Mouse (Mus musculus): Measurements from ENCODE around the gene Msh5.

Msh5 gene

GRCm38 (mm10) chr17:35070556-35071229, 24.1 kb upstream of the Msh5 start:
- peak; percentile 81; the same call in 1 of the 2 replicates for ATAC-seq (ENCODE audit: low TSS enrichment)

GRCm38 (mm10) chr17:35068213-35068914, 21.8 kb upstream of the Msh5 start:
- no peak for ATAC-seq (ENCODE audit: low TSS enrichment)

GRCm38 (mm10) chr17:35066084-35066483, 19.5 kb upstream of the Msh5 start, which contains the start of gene Mpig6b:
Gene Mpig6b (minus strand): TSS chr17:35066184.
- ATAC-seq (ENCODE audit: low TSS enrichment): no peak

GRCm38 (mm10) chr17:35064951-35065947, 18.7 kb upstream of the Msh5 start, which contains the start of gene Ly6g6c:
Gene Ly6g6c (plus strand): TSS chr17:35065388.
- no peak for ATAC-seq (ENCODE audit: low TSS enrichment)

GRCm38 (mm10) chr17:35064378-35064877, 17.9 kb upstream of the Msh5 start:
- ATAC-seq (ENCODE audit: low TSS enrichment): no peak

GRCm38 (mm10) chr17:35063466-35063865, 16.9 kb upstream of the Msh5 start:
- no peak for ATAC-seq (ENCODE audit: low TSS enrichment)

GRCm38 (mm10) chr17:35061299-35061698, 14.8 kb upstream of the Msh5 start:
- ATAC-seq (ENCODE audit: low TSS enrichment): no peak

- ATAC-seq (ENCODE audit: low TSS enrichment): no peak
Observed at GRCm38 (mm10) chr17:35060737-35061297, 14.3 kb upstream of the Msh5 start.

- ATAC-seq (ENCODE audit: low TSS enrichment): no peak
Observed at GRCm38 (mm10) chr17:35060071-35060470, 13.5 kb upstream of the Msh5 start.

- peak; percentile 73 for ATAC-seq (ENCODE audit: low TSS enrichment)
Observed at GRCm38 (mm10) chr17:35058911-35059892, 12.7 kb upstream of the Msh5 start, which contains the start of gene Ddah2. Gene Ddah2 (plus strand): TSS chr17:35059035.

- no peak for ATAC-seq (ENCODE audit: low TSS enrichment)
Observed at GRCm38 (mm10) chr17:35058316-35058715, 11.8 kb upstream of the Msh5 start.

- no peak for ATAC-seq (ENCODE audit: low TSS enrichment)
Observed at GRCm38 (mm10) chr17:35057090-35057489, 10.5 kb upstream of the Msh5 start.

GRCm38 (mm10) chr17:35055691-35056495, 9.3 kb upstream of the Msh5 start:
- ATAC-seq (ENCODE audit: low TSS enrichment): no peak

- ATAC-seq (ENCODE audit: low TSS enrichment): no peak
Observed at GRCm38 (mm10) chr17:35052271-35052798, 5.8 kb upstream of the Msh5 start.

- ATAC-seq (ENCODE audit: low TSS enrichment): no peak
Observed at GRCm38 (mm10) chr17:35051156-35052086, 4.9 kb upstream of the Msh5 start.

GRCm38 (mm10) chr17:35050126-35050750, 3.7 kb upstream of the Msh5 start:
- ATAC-seq (ENCODE audit: low TSS enrichment): no peak

- no peak for ATAC-seq (ENCODE audit: low TSS enrichment)
Observed at GRCm38 (mm10) chr17:35049561-35050016, 3.0 kb upstream of the Msh5 start, which contains the start of gene Clic1. Gene Clic1 (plus strand): TSS chr17:35049966.
